Mouse (Mus musculus) CH12.LX (cell line): ENCODE results near the gene Neurl1b. TPM values are rescaled to one million over a fixed set of nuclear protein-coding genes. Genes with fewer than 3 reads are reported as not detected.

ENCODE experiments used
- DNase-seq: peaks from one replicate; pipeline ENCODE4 v3.0.0-alpha.2; 2013; ENCODE audit errors: extremely low read depth
- H3K27ac ChIP-seq: 2 replicates; pipeline ENCODE4 v1.5.1; 2012; ENCODE audit warnings: low read depth, mild to moderate bottlenecking, control low read depth, moderate library complexity; ENCODE audit not compliant: insufficient read depth
- H3K27me3 ChIP-seq: replicated peaks from 2 replicates; pipeline ENCODE3; 2012; ENCODE audit warnings: inconsistent platforms
- H3K36me3 ChIP-seq, 2 experiments: replicated peaks in 1 of 2; 2 replicates each; pipeline versions ENCODE3 to v1.6.1; 2012; ENCODE audit warnings: inconsistent platforms in 1 of 2, low read length in 1 of 2, mild to moderate bottlenecking in 1 of 2, mixed read lengths in 1 of 2, moderate library complexity in 1 of 2; ENCODE audit not compliant: control insufficient read depth in 1 of 2, insufficient read depth in 1 of 2
- H3K4me1 ChIP-seq, 2 experiments: 2 replicates each; pipeline ENCODE4 v1.6.1; 2012; ENCODE audit warnings: inconsistent platforms in 1 of 2, moderate library complexity in 1 of 2; ENCODE audit not compliant: insufficient read depth in 2 of 2, control insufficient read depth in 1 of 2
- H3K4me2 ChIP-seq: 2 replicates; pipeline ENCODE4 v1.6.1; 2012; ENCODE audit warnings: low read depth, mild to moderate bottlenecking, control low read depth; ENCODE audit not compliant: poor library complexity, insufficient read depth, severe bottlenecking
- H3K4me3 ChIP-seq, 3 experiments: fragments of 150-350 bp in 1 of 3; sonication (generic) in 1 of 3; replicated peaks in 1 of 3; 2 replicates each; pipeline versions ENCODE3 to v1.5.1; 2011 to 2012; ENCODE audit warnings: low read depth in 2 of 3, low read length in 2 of 3, mild to moderate bottlenecking in 2 of 3, moderate library complexity in 2 of 3, control low read depth in 1 of 3, improper control_type of control experiment in 1 of 3, inconsistent platforms in 1 of 3, mixed read lengths in 1 of 3; ENCODE audit not compliant: poor library complexity in 1 of 3
- H3K79me2 ChIP-seq: replicated peaks from 2 replicates; pipeline ENCODE4 v1.6.1; 2012; ENCODE audit warnings: mild to moderate bottlenecking, moderate library complexity; ENCODE audit not compliant: control insufficient read depth, poor library complexity, insufficient read depth, severe bottlenecking; ENCODE audit errors: extremely low read depth
- H3K9ac ChIP-seq: 2 replicates; pipeline ENCODE4 v1.6.1; 2012; ENCODE audit warnings: low read depth, mild to moderate bottlenecking, control low read depth, moderate library complexity; ENCODE audit not compliant: insufficient read depth
- H3K9me3 ChIP-seq: replicated peaks from 2 replicates; pipeline ENCODE3; 2012; ENCODE audit warnings: low read length, inconsistent platforms, mixed read lengths
- BHLHE40 ChIP-seq: IDR thresholded peaks from 2 replicates; pipeline ENCODE4 v1.6.1; 2011; ENCODE audit warnings: mild to moderate bottlenecking, low read depth, low read length, improper control_type of control experiment
- CHD1 ChIP-seq: IDR thresholded peaks from 2 replicates; pipeline ENCODE4 v1.6.1; 2012; ENCODE audit warnings: low read depth, low read length, improper control_type of control experiment, inconsistent platforms
- CHD2 ChIP-seq: IDR thresholded peaks from 2 replicates; pipeline ENCODE4 v1.6.1; 2011; ENCODE audit warnings: low read length, improper control_type of control experiment
- ELF1 ChIP-seq: IDR thresholded peaks from 2 replicates; pipeline ENCODE4 v1.6.1; 2014; ENCODE audit warnings: low read depth, mild to moderate bottlenecking, inconsistent platforms, low read length, improper control_type of control experiment
- EP300 ChIP-seq: IDR thresholded peaks from 2 replicates; pipeline ENCODE4 v1.6.1; 2011; ENCODE audit warnings: low read length, improper control_type of control experiment
- GABPA ChIP-seq: IDR thresholded peaks from 2 replicates; pipeline ENCODE4 v1.6.1; 2012; ENCODE audit warnings: low read depth, low read length, improper control_type of control experiment, inconsistent platforms; ENCODE audit not compliant: insufficient replicate concordance
- HCFC1 ChIP-seq: IDR thresholded peaks from 2 replicates; pipeline ENCODE4 v1.6.1; 2012; ENCODE audit warnings: low read depth, mild to moderate bottlenecking, inconsistent platforms, low read length, improper control_type of control experiment
- IRF4 ChIP-seq: IDR thresholded peaks from 2 replicates; pipeline ENCODE4 v1.6.1; 2014; ENCODE audit warnings: low read depth, mild to moderate bottlenecking, inconsistent platforms, low read length, improper control_type of control experiment
- JUN ChIP-seq: IDR thresholded peaks from 2 replicates; pipeline ENCODE4 v1.6.1; 2011; ENCODE audit warnings: low read depth, mild to moderate bottlenecking, low read length, improper control_type of control experiment, moderate library complexity; ENCODE audit not compliant: insufficient read depth
- JUND ChIP-seq: conservative IDR thresholded peaks from 2 replicates; pipeline ENCODE4 v1.6.1; 2011; ENCODE audit warnings: low read depth, low read length, improper control_type of control experiment
- MAFK ChIP-seq: IDR thresholded peaks from 2 replicates; pipeline ENCODE4 v1.6.1; 2011; ENCODE audit warnings: low read length, improper control_type of control experiment; ENCODE audit not compliant: insufficient replicate concordance
- MAX ChIP-seq: IDR thresholded peaks from 2 replicates; pipeline ENCODE4 v1.6.1; 2011; ENCODE audit warnings: low read length, improper control_type of control experiment
- MEF2A ChIP-seq: IDR thresholded peaks from 2 replicates; pipeline ENCODE4 v1.6.1; 2014; ENCODE audit warnings: low read depth, mild to moderate bottlenecking, inconsistent platforms, low read length, improper control_type of control experiment, borderline replicate concordance
- NELFE ChIP-seq: IDR thresholded peaks from 2 replicates; pipeline ENCODE4 v1.6.1; 2011; ENCODE audit warnings: low read depth, low read length, improper control_type of control experiment
- PAX5 ChIP-seq: IDR thresholded peaks from 2 replicates; pipeline ENCODE4 v1.6.1; 2012; ENCODE audit warnings: low read length, inconsistent platforms, mixed read lengths
- POLR2A ChIP-seq: IDR thresholded peaks from 2 replicates; pipeline ENCODE4 v1.6.1; 2011; ENCODE audit warnings: low read depth, mild to moderate bottlenecking, improper control_type of control experiment, low read length
- RAD21 ChIP-seq: IDR thresholded peaks from 2 replicates; pipeline ENCODE4 v1.6.1; 2011; ENCODE audit warnings: low read depth, mild to moderate bottlenecking, low read length, improper control_type of control experiment, moderate library complexity
- RCOR1 ChIP-seq: conservative IDR thresholded peaks from 2 replicates; pipeline ENCODE4 v1.6.1; 2012; ENCODE audit warnings: low read depth, mild to moderate bottlenecking, inconsistent platforms, low read length, improper control_type of control experiment
- SIN3A ChIP-seq: IDR thresholded peaks from 2 replicates; pipeline ENCODE4 v1.6.1; 2012; ENCODE audit warnings: low read length, improper control_type of control experiment, inconsistent platforms
- TBP ChIP-seq: conservative IDR thresholded peaks from 2 replicates; pipeline ENCODE4 v1.6.1; 2011; ENCODE audit warnings: low read depth, low read length, improper control_type of control experiment
- TCF12 ChIP-seq: IDR thresholded peaks from 2 replicates; pipeline ENCODE4 v1.6.1; 2014; ENCODE audit warnings: low read depth, mild to moderate bottlenecking, inconsistent platforms, low read length, improper control_type of control experiment
- USF1 ChIP-seq: IDR thresholded peaks from 2 replicates; pipeline ENCODE4 v1.6.1; 2014; ENCODE audit warnings: low read depth, mild to moderate bottlenecking, inconsistent platforms, low read length, improper control_type of control experiment
- USF2 ChIP-seq: conservative IDR thresholded peaks from 2 replicates; pipeline ENCODE4 v1.6.1; 2011; ENCODE audit warnings: low read depth, low read length, improper control_type of control experiment
- ZMIZ1 ChIP-seq: IDR thresholded peaks from 2 replicates; pipeline ENCODE4 v1.6.1; 2012; ENCODE audit warnings: low read depth, mild to moderate bottlenecking, inconsistent platforms, low read length, improper control_type of control experiment
- ZNF384 ChIP-seq: IDR thresholded peaks from 2 replicates; pipeline ENCODE4 v1.6.1; 2012; ENCODE audit warnings: low read depth, low read length, improper control_type of control experiment, inconsistent platforms
- dilution Hi-C: fragments of 300-500 bp; cut with MboI; formaldehyde crosslinking; loops from 2 replicates; pipeline ENCODE4 v1.14.3; 2020; ENCODE audit warnings: low sequenced_read_pairs; ENCODE audit not compliant: extremely low pct_unique_long_range_greater_than_20kb, extremely low pct_ligation_motif_present
- in situ Hi-C: fragments of 300-500 bp; cut with MboI; formaldehyde crosslinking; loops from 3 replicates; pipeline ENCODE4 v1.14.3; 2019; ENCODE audit warnings: low sequenced_read_pairs, low pct_ligation_motif_present, low pct_unique_long_range_greater_than_20kb, mixed read lengths
- polyA plus RNA-seq: library from polyadenylated mRNA; unstranded; fragments of >175 nt; gene quantifications from 2 replicates; pipeline ENCODE4 v1.2.1, GENCODE M21; 2012; ENCODE audit warnings: low read depth; ENCODE audit not compliant: insufficient read length
- total RNA-seq, 2 experiments: library from RNA; depleted of rRNA; stranded (reverse); fragments of 300-350 nt in 1 of 2; fragments of >200 nt in 1 of 2; gene quantifications; 2 replicates each; pipeline ENCODE4 v1.2.3; 2012 to 2014

Neurl1b gene
- total and polyA plus RNA-seq, 3 experiments: 0.25 TPM; not detected in 2

DNA sequence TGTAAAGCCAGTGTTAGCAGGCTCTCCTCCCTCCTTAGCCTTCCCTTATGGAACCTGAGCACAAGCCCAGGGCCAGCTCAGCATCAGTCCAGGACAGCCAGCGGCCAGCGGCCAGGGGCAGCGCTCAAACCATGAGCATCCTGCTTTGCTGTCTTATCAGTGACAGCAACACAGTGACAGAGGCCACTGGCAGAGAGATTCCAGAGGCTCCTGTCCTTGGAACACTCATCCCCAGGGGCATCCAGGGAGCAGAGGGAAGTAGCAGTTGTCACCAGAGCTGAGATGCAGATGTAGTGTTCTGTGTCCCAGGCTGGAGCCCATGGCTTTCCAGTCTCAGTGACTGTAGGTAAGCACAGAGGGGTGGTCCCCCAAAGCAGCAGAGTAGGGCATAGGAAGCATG lies 32.5 kb upstream of the Neurl1b start:
- H3K27ac ChIP-seq: no peak overlapping the region
- in situ Hi-C loops (no loop called here), dilution Hi-C loops (no loop called here)
- no peaks in the 10 kb centered on the region for H3K36me3 ChIP-seq
- H3K79me2 ChIP-seq: no peaks in the 10 kb centered on the region
- H3K27me3 ChIP-seq: peaks cover 91% of the 10 kb centered on the region
- H3K9ac ChIP-seq: no peak overlapping the region
- H3K4me2 ChIP-seq: no peak overlapping the region
- TF ChIP-seq BHLHE40 (no peak), HCFC1 (no peak), RCOR1 (no peak), TCF12 (no peak), IRF4 (no peak), PAX5 (no peak), GABPA (no peak), ELF1 (no peak), TBP (no peak), NELFE (no peak), CHD1 (no peak), RAD21 (no peak), ZMIZ1 (no peak), ZNF384 (no peak), MAX (no peak), JUN (no peak), EP300 (no peak), CHD2 (no peak), USF2 (no peak), POLR2A (no peak)
- H3K4me1 ChIP-seq: peaks cover 6 to 17% of the 10 kb centered on the region in 2 experiments
- DNase-seq: no peak
- no peak overlapping the region for H3K4me3 ChIP-seq
- H3K9me3 ChIP-seq: no peaks in the 10 kb centered on the region

DNA sequence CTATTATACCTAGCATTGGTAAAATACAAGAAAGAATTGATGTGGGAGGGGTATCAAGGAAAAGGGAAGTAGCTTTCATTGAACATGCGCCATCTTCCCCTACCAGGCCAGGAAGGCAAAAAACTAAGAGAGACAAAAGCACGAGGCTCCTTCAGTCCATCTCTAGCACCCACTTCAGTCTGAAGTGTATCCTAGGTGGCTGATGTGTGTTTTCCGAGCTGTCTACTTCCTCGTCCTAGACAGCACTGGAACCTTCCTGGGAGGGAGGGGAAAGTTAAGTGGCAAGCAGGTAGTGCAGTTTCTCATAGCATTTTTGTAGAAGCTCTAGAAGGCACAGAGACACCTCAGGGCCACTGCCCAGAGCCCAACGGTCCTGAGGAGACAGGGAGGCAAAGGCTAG lies 31.9 kb upstream of the Neurl1b start:
- Histone ChIP-seq H3K4me2 (no peak overlapping the region), H3K79me2 (no peaks in the 10 kb centered on the region), H3K4me1 (peaks cover 6 to 17% of the 10 kb centered on the region in 2 experiments), H3K4me3 (no peak overlapping the region), H3K9ac (no peak overlapping the region), H3K9me3 (no peaks in the 10 kb centered on the region), H3K27ac (no peak overlapping the region), H3K36me3 (no peaks in the 10 kb centered on the region), H3K27me3 (peaks cover 91% of the 10 kb centered on the region)
- no peak for DNase-seq
- dilution Hi-C loops: no loop called here
- no peak for TF ChIP-seq GABPA
- TF ChIP-seq MEF2A: no peak
- TF ChIP-seq JUND: no peak
- TF ChIP-seq JUN: no peak
- TF ChIP-seq USF1: no peak
- no peak for TF ChIP-seq ELF1
- no peak for TF ChIP-seq ZMIZ1
- no peak for TF ChIP-seq SIN3A
- TF ChIP-seq MAFK: no peak
- in situ Hi-C loops: no loop called here
